Mouse (Mus musculus) brain, embryonic 18.5 days (tissue): Measurements from ENCODE around the gene Epb42.
"Not testable (repeated sequence)": the region's sequence is repeated elsewhere in the genome, so short reads cannot be mapped to it uniquely, and the experiment has no call there.

Experiments used
- DNase-seq: peaks from one replicate; pipeline ENCODE4 v3.0.0-alpha.2; 2012; ENCODE audit warnings: low read depth, low spot score

The Epb42 gene

DNA sequence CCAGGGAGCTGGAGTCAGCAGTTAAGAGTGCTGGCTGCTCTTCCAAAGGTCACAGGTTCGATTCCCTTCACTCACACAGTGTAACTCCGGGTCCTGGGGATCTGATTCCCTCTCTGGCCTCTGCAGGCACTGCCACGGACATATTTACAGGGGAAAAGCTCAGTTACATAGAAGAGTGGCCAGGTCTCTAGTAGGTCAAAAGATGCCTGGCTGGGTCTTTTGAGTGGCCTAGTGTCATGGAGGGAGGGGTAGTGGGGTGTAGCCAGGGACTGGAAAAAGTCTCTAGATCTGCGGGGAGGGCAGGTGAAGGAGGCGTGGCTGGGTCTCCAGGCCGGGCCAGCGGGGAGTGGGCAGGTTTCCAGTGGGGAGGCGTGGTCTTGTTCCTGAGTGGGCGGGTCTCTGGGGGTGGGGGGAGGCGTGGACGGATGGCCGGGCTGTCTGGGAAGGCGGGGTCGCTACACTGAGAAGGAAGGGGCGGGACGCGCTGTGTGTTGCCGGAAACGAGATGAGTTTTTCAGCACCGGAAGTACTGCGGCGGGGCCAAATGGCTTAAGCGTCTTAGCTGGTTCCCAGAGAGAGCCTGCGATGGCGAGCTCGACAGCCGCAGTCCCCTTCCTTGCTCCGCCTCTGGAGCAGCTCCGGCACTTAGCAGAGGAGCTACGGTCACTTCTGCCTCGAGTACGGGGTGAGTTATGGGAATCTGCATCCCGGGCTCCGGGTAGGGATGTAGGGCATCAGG, 28.8 kb downstream of the Epb42 start, which contains the start of gene Ccndbp1:
Gene Ccndbp1 (plus strand): TSS at position 479 of the 739 bp plus-strand sequence.
- peak; percentile 67 for DNase-seq

- no peak for DNase-seq
Measured at GRCm38 (mm10) chr2:121006986-121007385, 29.9 kb downstream of the Epb42 start.

- DNase-seq, result no peak
Measured at GRCm38 (mm10) chr2:121004018-121004811, 32.7 kb downstream of the Epb42 start.

DNA sequence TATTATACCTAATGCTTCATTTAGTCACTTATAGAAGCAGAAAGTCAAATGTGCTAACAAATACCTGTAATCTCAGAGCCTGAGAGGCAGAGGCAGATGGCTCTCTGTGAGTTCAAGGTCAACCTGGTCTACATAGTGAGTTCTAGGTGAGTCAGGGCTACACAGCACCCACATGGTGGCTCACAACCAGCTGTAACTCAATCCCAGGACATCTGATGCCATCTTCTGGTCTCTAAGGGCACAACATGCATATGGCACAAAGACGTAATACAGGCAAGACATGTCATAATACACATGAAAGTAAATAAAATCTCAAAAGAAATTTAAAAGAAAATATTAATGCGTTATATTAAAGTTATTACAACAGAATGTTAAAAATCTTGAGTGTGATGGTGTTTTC, 33.3 kb downstream of the Epb42 start:
- DNase-seq, result no peak

- no peak for DNase-seq
Measured at GRCm38 (mm10) chr2:120998863-120999262, 38.0 kb downstream of the Epb42 start.

- not testable (repeated sequence) for DNase-seq
Measured at GRCm38 (mm10) chr2:120996607-120997006, 40.3 kb downstream of the Epb42 start.

GRCm38 (mm10) chr2:120991196-120991595, 45.7 kb downstream of the Epb42 start:
- no peak for DNase-seq

GRCm38 (mm10) chr2:120985241-120985640, 51.6 kb downstream of the Epb42 start:
- no peak for DNase-seq

DNA sequence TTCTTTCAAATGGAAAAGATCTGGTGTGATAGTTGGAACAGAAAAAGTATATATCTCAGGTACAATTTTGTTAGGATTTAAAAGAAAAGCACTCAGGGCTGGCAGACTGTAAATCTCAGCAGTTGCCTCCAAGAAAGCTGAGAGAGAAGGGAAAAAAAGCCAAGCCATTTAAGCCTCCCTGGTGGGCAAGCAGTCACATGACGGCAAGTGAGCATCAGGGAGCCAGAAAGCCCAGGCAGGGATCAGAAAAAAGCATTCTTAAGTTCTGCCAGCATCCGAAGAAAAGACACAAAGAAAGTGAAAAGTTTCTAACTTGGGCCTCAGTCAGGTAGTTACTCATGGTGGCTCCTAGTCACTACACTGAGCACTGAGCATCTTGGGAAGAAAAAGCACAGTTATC, 53.3 kb downstream of the Epb42 start:
- DNase-seq, result no peak

GRCm38 (mm10) chr2:120980861-120981260, 56.0 kb downstream of the Epb42 start:
- DNase-seq, result no peak

DNA sequence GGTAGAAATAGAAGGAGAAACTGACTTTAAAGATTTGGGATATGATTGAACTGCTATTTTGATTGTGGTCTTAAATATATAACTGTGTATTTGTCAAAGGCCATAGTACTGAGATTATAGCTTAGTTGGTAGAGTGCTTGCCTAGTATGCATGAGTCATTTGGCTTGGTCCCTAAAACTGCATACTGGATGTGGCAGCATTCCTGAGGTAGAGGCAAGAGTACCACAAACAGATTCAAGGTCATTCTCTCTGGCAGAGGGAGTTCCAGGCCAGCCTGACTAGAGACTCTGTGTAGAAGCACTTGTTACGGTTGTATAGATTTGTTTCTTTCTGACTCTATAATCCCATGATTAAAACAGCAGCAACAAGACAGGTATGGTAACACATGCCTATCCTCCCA, 57.1 kb downstream of the Epb42 start:
- no peak for DNase-seq

DNA sequence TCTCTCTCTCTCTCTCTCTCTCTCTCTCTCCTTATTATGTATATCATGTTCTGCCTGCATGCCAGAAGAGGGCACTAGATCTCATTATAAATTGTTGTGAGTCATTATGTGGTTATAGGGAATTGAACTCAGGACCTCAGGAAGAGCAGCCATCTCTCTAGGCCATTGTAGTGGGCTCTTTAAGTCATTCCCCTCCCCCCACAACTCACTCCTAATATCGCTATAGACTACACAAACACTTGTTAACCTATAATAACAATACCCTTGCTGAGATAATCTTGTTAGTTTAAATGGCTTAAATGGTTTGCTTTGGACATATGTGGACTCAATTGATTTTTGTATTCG, 58.2 kb downstream of the Epb42 start:
- no peak for DNase-seq

- no peak for DNase-seq
Measured at GRCm38 (mm10) chr2:120977926-120978692, 58.8 kb downstream of the Epb42 start.

- no peak for DNase-seq
Measured at GRCm38 (mm10) chr2:120976990-120977925, 59.6 kb downstream of the Epb42 start, which contains the start of gene Tmem62. Gene Tmem62 (plus strand): TSS chr2:120977017.

GRCm38 (mm10) chr2:120976308-120976707, 60.6 kb downstream of the Epb42 start:
- DNase-seq, result no peak

GRCm38 (mm10) chr2:120972964-120973363, 63.9 kb downstream of the Epb42 start:
- DNase-seq, result no peak

DNA sequence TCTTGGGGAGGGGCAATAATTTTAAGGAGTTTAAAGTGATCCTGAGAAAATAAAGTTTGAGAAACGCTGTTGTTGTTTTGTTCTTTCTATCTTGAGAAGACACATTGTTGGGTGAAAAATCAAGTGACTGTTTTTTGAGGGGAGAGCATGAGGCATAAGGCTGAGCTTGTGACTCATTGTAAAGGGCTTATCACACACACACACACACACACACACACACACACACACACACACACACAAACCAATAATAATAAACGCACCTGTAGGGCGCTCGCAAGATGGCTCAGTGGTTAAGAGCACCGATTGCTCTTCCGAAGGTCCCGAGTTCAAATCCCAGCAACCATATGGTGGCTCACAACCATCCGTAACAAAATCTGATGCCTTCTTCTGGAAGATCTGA, 64.6 kb downstream of the Epb42 start:
- DNase-seq, result not testable (repeated sequence)

DNA sequence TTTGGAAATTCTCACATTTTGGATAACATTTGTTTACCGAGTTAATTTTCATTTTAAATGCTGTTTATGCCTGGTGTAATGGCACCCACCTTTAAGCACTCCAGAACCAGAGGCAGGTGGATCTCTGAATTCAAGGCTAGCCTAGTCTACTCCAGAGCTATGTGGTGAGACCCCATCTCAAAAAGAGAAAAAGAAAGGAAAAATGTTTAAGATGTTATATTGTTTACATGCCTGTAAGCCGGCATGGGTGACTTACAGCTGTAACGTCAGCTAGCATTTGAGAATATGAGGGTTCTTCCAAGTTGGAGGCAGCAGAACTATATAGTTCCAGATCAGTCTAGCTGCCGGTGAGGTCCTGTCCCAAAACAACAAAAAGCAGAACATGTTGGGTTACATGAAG, 65.1 kb downstream of the Epb42 start:
- DNase-seq, result no peak

DNA sequence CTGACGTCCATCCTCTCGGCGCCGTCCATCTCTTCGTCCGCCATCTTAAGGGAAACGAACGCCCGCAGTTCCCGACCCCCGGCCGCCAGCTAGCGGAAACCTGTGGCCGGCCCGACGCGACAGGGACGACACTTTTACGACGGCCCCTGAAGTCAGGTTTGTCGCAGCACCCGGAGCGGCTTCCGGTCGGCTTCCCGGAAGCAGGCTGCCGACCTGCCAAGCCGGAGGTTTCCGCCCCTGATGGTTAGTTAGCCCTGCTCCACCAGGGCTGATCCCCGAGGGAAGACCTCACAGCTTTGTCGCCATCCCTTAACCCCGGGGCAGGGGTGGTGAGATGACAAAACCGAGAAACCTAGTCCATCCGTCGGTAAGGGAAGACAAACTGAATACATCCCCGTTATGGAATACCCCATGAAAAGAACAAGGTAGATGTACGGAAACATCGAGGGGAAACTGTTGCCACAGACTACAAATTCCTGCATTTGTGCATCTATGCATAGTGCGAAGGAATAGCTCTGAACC, 66.3 kb downstream of the Epb42 start, which contains the start of gene Ubr1:
Gene Ubr1 (minus strand): TSS at position 157 of the 522 bp plus-strand sequence.
- peak; percentile 76 for DNase-seq

DNA sequence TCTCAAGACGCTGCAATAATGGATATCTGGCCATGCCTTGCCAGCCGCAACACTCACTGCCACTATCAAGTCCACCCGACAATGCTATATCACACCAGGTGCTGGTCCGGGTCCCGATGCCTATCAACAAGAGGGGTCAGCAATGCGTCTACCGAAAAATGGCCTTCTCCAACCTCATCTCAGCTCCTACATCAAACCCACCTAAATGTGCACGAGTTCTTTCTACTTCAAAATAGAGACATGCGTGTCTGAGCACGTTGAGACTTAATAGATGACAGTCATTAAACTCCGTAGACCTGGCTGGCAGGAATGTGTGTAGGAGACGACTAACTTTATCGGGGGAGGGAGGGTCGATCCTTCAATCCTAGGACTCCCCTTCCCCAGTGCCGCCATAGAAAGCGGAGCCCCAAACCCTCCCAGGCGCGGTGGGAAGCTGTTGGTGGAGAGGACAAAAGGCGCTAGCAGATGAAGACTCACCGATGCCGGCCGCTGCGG, 66.8 kb downstream of the Epb42 start:
- no peak for DNase-seq
